Mouse (Mus musculus) G1E (cell line): Measurements from ENCODE around the gene Il1r2. TPM values are rescaled to one million over a fixed set of nuclear protein-coding genes. Genes with fewer than 3 reads are reported as not detected.

ENCODE experiments used
- ATAC-seq: 2 replicates; pipeline ENCODE4 v1.8.0; 2016; ENCODE audit warnings: mild to moderate bottlenecking; ENCODE audit not compliant: insufficient number of reproducible peaks, poor library complexity, low FRiP score, severe bottlenecking; ENCODE audit errors: extremely low read depth
- DNase-seq: peaks from one replicate; pipeline ENCODE4 v3.0.0; 2012; ENCODE audit warnings: low spot score
- H3K27me3 ChIP-seq: 2 replicates; pipeline ENCODE4 v1.6.1; 2012; ENCODE audit warnings: mild to moderate bottlenecking, low read length, inconsistent platforms; ENCODE audit not compliant: insufficient read depth
- H3K36me3 ChIP-seq: replicated peaks from 2 replicates; pipeline ENCODE3; 2012; ENCODE audit warnings: mild to moderate bottlenecking, inconsistent platforms
- H3K4me1 ChIP-seq: 2 replicates; pipeline ENCODE4 v1.6.1; 2012; ENCODE audit warnings: low read depth, low read length, inconsistent platforms, mixed read lengths; ENCODE audit not compliant: insufficient read depth
- H3K4me3 ChIP-seq: 2 replicates; pipeline ENCODE4 v1.5.1; 2012; ENCODE audit warnings: low read depth, mild to moderate bottlenecking, inconsistent platforms, low read length, moderate library complexity, mixed read lengths
- H3K9me3 ChIP-seq: replicated peaks from 2 replicates; pipeline ENCODE4 v1.6.1; 2012; ENCODE audit warnings: inconsistent platforms
- CTCF ChIP-seq: IDR thresholded peaks from 2 replicates; pipeline ENCODE4 v1.5.1; 2012; ENCODE audit warnings: low read depth, low read length, inconsistent platforms, mixed read lengths
- GATA1 ChIP-seq: IDR thresholded peaks from 2 replicates; pipeline ENCODE4 v1.6.1; 2012; ENCODE audit warnings: borderline replicate concordance, low read length, inconsistent platforms, mixed read lengths
- GATA2 ChIP-seq: IDR thresholded peaks from 2 replicates; pipeline ENCODE4 v1.6.1; 2012; ENCODE audit warnings: low read depth, low read length, inconsistent platforms, borderline replicate concordance
- POLR2AphosphoS5 ChIP-seq: IDR thresholded peaks from 2 replicates; pipeline ENCODE4 v1.6.1; 2012; ENCODE audit warnings: low read depth, low read length, inconsistent platforms; ENCODE audit not compliant: insufficient replicate concordance
- TAL1 ChIP-seq: conservative IDR thresholded peaks from 2 replicates; pipeline ENCODE4 v1.6.1; 2012; ENCODE audit warnings: low read depth, low read length, inconsistent platforms, mixed read lengths
- polyA plus RNA-seq: library from polyadenylated mRNA; stranded (reverse); fragments of >175 nt; gene quantifications from 2 replicates; pipeline ENCODE4 v1.2.3, GENCODE M21; 2012
- total RNA-seq, 2 experiments: library from RNA; stranded (forward) in 1 of 2; stranded (reverse) in 1 of 2; fragments of 200-1000 nt in 1 of 2; fragments of >200 nt in 1 of 2; fragmentation: Nextera tagmentation in 1 of 2; gene quantifications; 2 replicates each; pipeline ENCODE4 v1.2.3; 2014 to 2017

Il1r2 gene
- total and polyA plus RNA-seq, 3 experiments = 0.49 TPM; not detected in 2

DNA sequence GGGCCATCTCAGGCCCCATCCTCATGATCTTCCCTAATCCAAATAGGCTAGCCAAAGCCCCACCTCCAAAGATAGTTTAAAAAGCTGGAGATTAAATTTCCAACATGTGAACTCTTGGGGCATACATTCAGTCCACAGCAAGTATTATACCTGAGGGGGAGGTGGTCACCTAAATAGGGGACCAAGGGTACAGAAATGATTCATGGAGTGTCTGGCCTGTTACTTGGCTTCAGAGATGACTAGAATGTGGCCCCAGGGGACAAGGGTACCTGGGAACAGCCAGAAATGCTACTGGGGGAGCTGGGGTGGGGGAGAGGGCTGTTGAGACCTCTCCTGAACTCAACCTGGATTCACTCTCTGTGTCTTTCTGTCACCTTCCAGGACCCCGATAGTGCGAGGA, 3.4 kb downstream of the Il1r2 start:
- ATAC-seq (no peak), DNase-seq (no peak)
- TF ChIP-seq GATA1 (no peak), TAL1 (no peak), POLR2AphosphoS5 (no peak), GATA2 (no peak), CTCF (no peak)

GRCm38 (mm10) chr1:40081041-40081440, 7.2 kb downstream of the Il1r2 start:
- Histone ChIP-seq H3K4me3 (no peak overlapping the region), H3K36me3 (no peaks in the 10 kb centered on the region), H3K27me3 (peaks cover 10% of the 10 kb centered on the region), H3K4me1 (peaks cover 5% of the 10 kb centered on the region), H3K9me3 (no peaks in the 10 kb centered on the region)
- ATAC-seq (no peak), DNase-seq (no peak)
- TF ChIP-seq TAL1 = no peak
- TF ChIP-seq GATA2 = no peak
- no peak for TF ChIP-seq CTCF
- TF ChIP-seq POLR2AphosphoS5 = no peak
- TF ChIP-seq GATA1 = no peak

More for the DNA sequence above, 3.4 kb downstream of the Il1r2 start:
- no peaks in the 10 kb centered on the region for H3K4me1 ChIP-seq
- H3K9me3 ChIP-seq = no peaks in the 10 kb centered on the region
- H3K36me3 ChIP-seq = no peaks in the 10 kb centered on the region
- H3K27me3 ChIP-seq = peaks cover 4% of the 10 kb centered on the region; the same call in 1 of the 2 replicates
- no peak overlapping the region for H3K4me3 ChIP-seq

DNA sequence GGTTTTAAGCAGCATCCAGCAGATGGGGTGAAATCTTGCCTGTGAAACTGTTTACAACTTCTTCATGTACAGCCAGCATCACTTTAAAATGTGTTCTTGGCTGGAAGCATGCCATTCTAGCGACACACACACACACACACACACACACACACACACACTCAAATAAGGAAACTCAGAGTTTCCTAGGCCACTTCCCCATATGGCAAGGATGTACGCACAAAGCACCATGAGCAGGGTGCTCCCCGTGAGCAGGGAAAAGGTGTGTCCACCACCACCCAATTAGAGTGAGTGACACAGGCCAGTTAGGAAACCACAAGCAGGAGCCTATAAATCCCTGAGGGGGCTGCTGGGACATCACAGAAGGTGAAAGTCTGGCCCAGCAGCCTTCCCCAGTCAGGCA, 10.5 kb downstream of the Il1r2 start:
- no peak for ATAC-seq
- Histone ChIP-seq H3K9me3 (no peaks in the 10 kb centered on the region), H3K36me3 (no peaks in the 10 kb centered on the region), H3K27me3 (peaks cover 10% of the 10 kb centered on the region), H3K4me1 (peaks cover 5% of the 10 kb centered on the region), H3K4me3 (no peak overlapping the region)
- no peak for DNase-seq
- no peak for TF ChIP-seq CTCF
- TF ChIP-seq GATA2 = no peak
- TF ChIP-seq POLR2AphosphoS5 = no peak
- no peak for TF ChIP-seq TAL1
- no peak for TF ChIP-seq GATA1

DNA sequence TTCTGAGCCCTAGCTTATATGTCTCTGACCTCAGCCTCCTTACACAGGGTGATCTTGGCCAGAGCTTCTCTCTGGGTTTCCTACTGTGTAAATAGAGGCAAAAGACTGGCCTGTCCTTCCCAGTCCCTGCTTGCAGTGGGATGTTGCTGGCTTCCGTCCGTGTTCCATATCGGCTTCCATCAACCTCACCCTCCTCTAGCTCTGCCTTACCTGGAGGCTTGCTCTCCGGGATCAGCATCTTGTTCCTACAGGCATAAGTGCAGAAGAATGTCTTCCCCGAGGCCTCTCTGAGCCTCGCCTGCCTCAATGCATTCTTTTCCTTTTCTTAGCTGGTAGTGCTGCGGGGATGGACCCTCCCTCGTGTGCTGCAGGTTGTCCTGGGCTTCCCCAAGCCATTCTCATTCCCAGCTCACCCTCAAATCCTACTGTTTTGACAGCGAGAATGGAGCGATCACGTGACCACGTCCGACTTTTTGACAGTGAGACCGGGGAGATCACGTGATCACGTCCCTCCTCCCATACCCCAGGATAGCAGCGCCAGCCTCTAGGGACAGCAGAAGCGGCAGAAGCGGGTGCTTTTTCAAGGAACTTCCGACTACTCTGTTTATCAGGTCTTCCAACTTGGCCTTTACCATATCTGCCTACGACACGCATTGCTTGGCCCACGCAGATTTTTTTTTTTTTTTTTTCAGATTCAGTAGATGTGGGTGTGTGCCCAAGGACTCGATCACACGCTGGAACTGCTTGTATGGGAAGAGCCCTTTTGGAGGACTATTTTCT, 11.7 kb downstream of the Il1r2 start:
- ATAC-seq (no peak), DNase-seq (peak; percentile 35)
- Histone ChIP-seq H3K9me3 (no peaks in the 10 kb centered on the region), H3K36me3 (no peaks in the 10 kb centered on the region), H3K27me3 (peaks cover 10% of the 10 kb centered on the region), H3K4me1 (peaks cover 5% of the 10 kb centered on the region), H3K4me3 (peak overlapping the region; percentile 25; the same call in 1 of the 2 replicates)
- no peak for TF ChIP-seq TAL1
- TF ChIP-seq GATA1 = no peak
- TF ChIP-seq POLR2AphosphoS5 = no peak
- TF ChIP-seq GATA2 = no peak
- TF ChIP-seq CTCF = no peak

DNA sequence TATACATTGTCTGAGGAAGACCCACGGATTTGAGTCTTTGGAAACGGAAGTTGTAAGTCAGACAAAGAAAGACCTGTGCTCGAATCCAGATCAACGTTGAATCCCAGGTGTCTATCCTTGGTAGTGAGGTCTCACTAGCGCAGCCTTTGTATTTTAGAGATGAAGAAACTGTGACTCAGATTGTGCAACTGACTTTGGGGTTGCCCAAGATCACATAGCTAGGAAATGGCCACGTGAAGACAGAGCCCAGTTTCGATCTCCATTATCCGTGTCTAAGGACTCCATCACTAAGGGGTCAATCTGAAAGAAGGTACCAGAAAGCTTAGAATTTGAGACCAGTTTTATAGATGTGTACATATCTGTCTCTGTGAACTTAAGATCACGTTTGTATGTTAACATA, 17.3 kb downstream of the Il1r2 start:
- no peak for TF ChIP-seq TAL1
- TF ChIP-seq POLR2AphosphoS5 = no peak
- no peak for TF ChIP-seq CTCF
- TF ChIP-seq GATA2 = no peak
- TF ChIP-seq GATA1 = no peak
- Histone ChIP-seq H3K9me3 (no peaks in the 10 kb centered on the region), H3K27me3 (no peaks in the 10 kb centered on the region), H3K36me3 (no peaks in the 10 kb centered on the region), H3K4me3 (no peak overlapping the region), H3K4me1 (no peaks in the 10 kb centered on the region)
- DNase-seq = no peak
- ATAC-seq = no peak

- no peak for TF ChIP-seq GATA2
- peaks cover under 1% of the 10 kb centered on the region; the same call in 1 of the 2 replicates for H3K27me3 ChIP-seq
- no peak for ATAC-seq
- no peaks in the 10 kb centered on the region for H3K9me3 ChIP-seq
- DNase-seq = no peak
- no peak overlapping the region for H3K4me3 ChIP-seq
- no peaks in the 10 kb centered on the region for H3K4me1 ChIP-seq
- H3K36me3 ChIP-seq = no peaks in the 10 kb centered on the region
These were observed 18.7 kb downstream of the Il1r2 start for GRCm38 (mm10) chr1:40092541-40092940.
